ENCODE assay signal across 17 mouse cellular contexts in the genomic region with DNA sequence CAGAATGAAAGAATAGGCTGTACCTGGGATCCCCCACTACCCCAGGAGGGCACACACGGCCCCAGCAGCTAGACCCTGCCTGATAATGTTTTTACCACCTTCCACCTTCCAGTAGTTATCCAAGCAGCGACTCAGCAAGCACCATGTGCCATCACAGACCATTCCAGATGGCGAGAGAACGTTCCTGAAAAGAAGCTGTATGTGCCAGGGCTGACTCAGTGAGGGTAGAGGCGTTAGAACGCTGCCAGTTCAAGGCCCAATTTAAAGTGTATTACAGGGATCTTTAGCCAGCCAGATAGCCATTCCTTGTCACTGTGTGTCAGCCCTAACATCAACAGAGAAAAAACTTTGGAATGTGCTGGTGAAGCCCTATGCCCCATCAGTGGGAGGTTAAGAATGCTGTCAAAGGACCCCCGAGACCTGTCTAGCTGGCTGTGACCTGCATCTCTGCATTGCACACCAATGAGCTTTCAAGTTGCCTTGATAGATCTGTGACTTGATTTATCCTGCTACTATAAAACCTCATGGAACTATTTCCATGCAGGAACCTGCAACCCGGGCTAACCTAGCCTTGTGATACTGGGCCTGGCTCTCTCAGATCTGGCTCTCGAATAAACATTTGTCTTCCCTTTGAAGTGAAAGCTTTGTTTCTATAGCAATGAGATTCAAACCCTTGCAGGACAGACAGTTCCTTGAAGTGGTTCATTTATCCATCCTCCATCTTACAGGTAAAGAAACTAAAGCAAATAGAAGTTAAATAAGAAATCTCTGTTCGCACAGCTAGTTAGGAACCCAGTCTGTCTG. TPM values are rescaled to one million over a fixed set of nuclear protein-coding genes. Genes with fewer than 3 reads are reported as not detected.
DNase-seq lines count a peak whose midpoint lies in the region; ATAC-seq lines count a peak whose summit lies in the region.
"Had no signal": no experiment of that assay in that cellular context is flagged by ENCODE, and none has a peak within 500 bp of the region (broad histone marks: within the 10 kb centered on the region; RNA-seq: fewer than 3 reads in every experiment).

No protein-coding gene starts in this region.

- H3K4me1 ChIP-seq in heart, embryonic 13.5 days = peaks cover 29% of the 10 kb centered on the region
- H3K4me1 ChIP-seq in lung, embryonic 16.5 days (replicated peaks; ENCODE audit: control insufficient read depth, insufficient read depth, low read length) = peaks cover 36% of the 10 kb centered on the region
- peaks cover 26% of the 10 kb centered on the region for H3K4me1 ChIP-seq in embryonic facial prominence, embryonic 15.5 days
- peaks cover 23% of the 10 kb centered on the region for H3K4me1 ChIP-seq in stomach, embryonic 16.5 days (ENCODE audit: control insufficient read depth, insufficient read depth, low read length)
- peaks cover 42% of the 10 kb centered on the region for H3K4me1 ChIP-seq in kidney, embryonic 15.5 days
- H3K4me1 ChIP-seq: liver, embryonic 15.5 days; midbrain, embryonic 12.5 days had no signal

- H3K9me3 ChIP-seq in heart, embryonic 13.5 days = no peaks in the 10 kb centered on the region
- H3K9me3 ChIP-seq in lung, embryonic 16.5 days (ENCODE audit: control insufficient read depth, low read length) = no peaks in the 10 kb centered on the region
- no peaks in the 10 kb centered on the region for H3K9me3 ChIP-seq in embryonic facial prominence, embryonic 15.5 days (replicated peaks)
- no peaks in the 10 kb centered on the region for H3K9me3 ChIP-seq in stomach, embryonic 16.5 days (replicated peaks; ENCODE audit: control insufficient read depth, low read length)
- H3K9me3 ChIP-seq in kidney, embryonic 15.5 days (replicated peaks) = no peaks in the 10 kb centered on the region
- H3K9me3 ChIP-seq: liver, embryonic 15.5 days; midbrain, embryonic 12.5 days had no signal

- WGBS in heart, embryonic 13.5 days = 61% methylated on average over 10 of the region's 10 CpGs
- WGBS in lung, embryonic 16.5 days = 31% methylated on average over 10 of the region's 10 CpGs
- 65% methylated on average over 10 of the region's 10 CpGs for WGBS in embryonic facial prominence, embryonic 15.5 days
- 47% methylated on average over 10 of the region's 10 CpGs for WGBS in stomach, embryonic 16.5 days
- 62% methylated on average over 10 of the region's 10 CpGs for WGBS in kidney, embryonic 15.5 days

- no peak overlapping the region for H3K4me3 ChIP-seq in heart, embryonic 13.5 days
- no peak overlapping the region for H3K4me3 ChIP-seq in lung, embryonic 16.5 days (ENCODE audit: low read length)
- no peak overlapping the region for H3K4me3 ChIP-seq in embryonic facial prominence, embryonic 15.5 days (replicated peaks)
- H3K4me3 ChIP-seq in stomach, embryonic 16.5 days (replicated peaks; ENCODE audit: low read length) = no peak overlapping the region
- no peak overlapping the region for H3K4me3 ChIP-seq in kidney, embryonic 15.5 days (replicated peaks)
- H3K4me3 ChIP-seq: liver, embryonic 15.5 days; midbrain, embryonic 12.5 days had no signal

- no peak for DNase-seq in heart, postnatal 14 days
- DNase-seq in lung, postnatal 10 days = no peak
- no peak for DNase-seq in urinary bladder, adult 18-20 months (ENCODE audit: low spot score in 2 of 2)
- DNase-seq: heart, adult 18-20 months; kidney, adult 9 months had no signal

- intact Hi-C loops in heart, postnatal 14 days (cut with DNase I) = no loop called here

- no peak overlapping the region for H3K27ac ChIP-seq in heart, embryonic 13.5 days (replicated peaks)
- peak overlapping the region; percentile 78 for H3K27ac ChIP-seq in lung, embryonic 16.5 days (ENCODE audit: low read length)
- peak overlapping the region; percentile 58; the same call in 1 of the 2 replicates for H3K27ac ChIP-seq in embryonic facial prominence, embryonic 15.5 days (replicated peaks)
- H3K27ac ChIP-seq in stomach, embryonic 16.5 days (ENCODE audit: low read length) = peak overlapping the region; percentile 71
- H3K27ac ChIP-seq in kidney, embryonic 15.5 days = no peak overlapping the region
- H3K27ac ChIP-seq: liver, embryonic 15.5 days had no signal

- no peak for ATAC-seq in heart, embryonic 13.5 days (ENCODE audit: extremely low read depth, insufficient number of reproducible peaks, low FRiP score, low TSS enrichment)
- no peak for ATAC-seq in lung, embryonic 16.5 days (ENCODE audit: low read depth)
- ATAC-seq in embryonic facial prominence, embryonic 15.5 days (ENCODE audit: insufficient number of reproducible peaks, low FRiP score, low TSS enrichment, low read depth) = no peak
- peak; percentile 46; the same call in 1 of the 2 replicates for ATAC-seq in stomach, embryonic 16.5 days (ENCODE audit: insufficient read depth, low FRiP score)
- ATAC-seq in kidney, embryonic 15.5 days (replicated peaks; ENCODE audit: low FRiP score) = no peak

- peak overlapping the region; percentile 31; the same call in 1 of the 2 replicates for H3K4me2 ChIP-seq in heart, embryonic 13.5 days
- H3K4me2 ChIP-seq in lung, embryonic 16.5 days (ENCODE audit: low read depth, low read length) = no peak overlapping the region
- no peak overlapping the region for H3K4me2 ChIP-seq in embryonic facial prominence, embryonic 15.5 days (replicated peaks)
- H3K4me2 ChIP-seq in stomach, embryonic 16.5 days (ENCODE audit: low read depth, low read length) = 0 out of 2 replicates have a peak overlapping the region, but pooled peaks have one; percentile 36
- no peak overlapping the region for H3K4me2 ChIP-seq in kidney, embryonic 15.5 days
- H3K4me2 ChIP-seq: midbrain, embryonic 12.5 days had no signal

- H3K27me3 ChIP-seq in heart, embryonic 13.5 days (replicated peaks) = no peaks in the 10 kb centered on the region
- H3K27me3 ChIP-seq in lung, embryonic 16.5 days (ENCODE audit: control insufficient read depth, insufficient read depth, low read depth, low read length) = no peaks in the 10 kb centered on the region
- H3K27me3 ChIP-seq in embryonic facial prominence, embryonic 15.5 days = no peaks in the 10 kb centered on the region
- H3K27me3 ChIP-seq in stomach, embryonic 16.5 days (ENCODE audit: control insufficient read depth, insufficient read depth, low read length) = no peaks in the 10 kb centered on the region
- H3K27me3 ChIP-seq in kidney, embryonic 15.5 days = no peaks in the 10 kb centered on the region
- H3K27me3 ChIP-seq: liver, embryonic 15.5 days; midbrain, embryonic 12.5 days had no signal

- H3K9ac ChIP-seq in heart, embryonic 13.5 days = no peak overlapping the region
- H3K9ac ChIP-seq in lung, embryonic 16.5 days (ENCODE audit: low read length) = no peak overlapping the region
- H3K9ac ChIP-seq in embryonic facial prominence, embryonic 15.5 days = no peak overlapping the region
- no peak overlapping the region for H3K9ac ChIP-seq in stomach, embryonic 16.5 days (ENCODE audit: low read length)
- no peak overlapping the region for H3K9ac ChIP-seq in kidney, embryonic 15.5 days
- H3K9ac ChIP-seq: liver, embryonic 15.5 days; midbrain, embryonic 12.5 days had no signal

- no peaks in the 10 kb centered on the region for H3K36me3 ChIP-seq in heart, embryonic 13.5 days
- no peaks in the 10 kb centered on the region for H3K36me3 ChIP-seq in lung, embryonic 16.5 days (ENCODE audit: control insufficient read depth, insufficient read depth, low read length)
- H3K36me3 ChIP-seq in embryonic facial prominence, embryonic 15.5 days = no peaks in the 10 kb centered on the region
- H3K36me3 ChIP-seq in stomach, embryonic 16.5 days (ENCODE audit: control insufficient read depth, insufficient read depth, low read length) = no peaks in the 10 kb centered on the region
- H3K36me3 ChIP-seq in kidney, embryonic 15.5 days = no peaks in the 10 kb centered on the region
- H3K36me3 ChIP-seq: liver, embryonic 15.5 days; midbrain, embryonic 12.5 days had no signal

RNA-seq across cellular contexts. Expression of gene Adh6a, which starts 7.4 kb away (rescaled TPM):
- polyA plus RNA-seq in heart, embryonic 13.5 days (2015; fragmentation: Nextera tagmentation; extraction: Ambion mirVana) = 0.08 TPM in 1 of 2 replicates, not detected in the other
- not detected for total RNA-seq in heart, postnatal 14 days (2021)
- 0.19 TPM in 1 of 2 replicates, not detected in the other for polyA plus RNA-seq in lung, embryonic 16.5 days (2015; fragmentation: Nextera tagmentation; extraction: Ambion mirVana)
- polyA plus RNA-seq in embryonic facial prominence, embryonic 15.5 days (2015; fragmentation: Nextera tagmentation; extraction: Ambion mirVana) = 0.40 TPM in 1 of 2 replicates, not detected in the other
- polyA plus RNA-seq in stomach, embryonic 16.5 days (2015; fragmentation: Nextera tagmentation; extraction: Ambion mirVana) = 0.16 and 0.32 TPM in 2 replicates
- polyA plus RNA-seq in kidney, embryonic 15.5 days (2015; fragmentation: Nextera tagmentation; extraction: Ambion mirVana) = 0.28 TPM in 1 of 2 replicates, not detected in the other
- total RNA-seq: adrenal gland, adult 18-20 months; common myeloid progenitor, adult 5-6 weeks; heart, adult 18-20 months; hematopoietic stem cell, adult 5-6 weeks; left cerebral cortex, postnatal 14 days had no signal
- polyA plus RNA-seq: liver, embryonic 15.5 days; midbrain, embryonic 12.5 days; neural tube, embryonic 14.5 days had no signal

RNA-seq across cellular contexts. Expression of gene Adh6b, which starts 35.9 kb away (rescaled TPM):
- 3.3 and 3.6 TPM in 2 replicates for polyA plus RNA-seq in heart, embryonic 13.5 days (2015; fragmentation: Nextera tagmentation; extraction: Ambion mirVana)
- total RNA-seq in heart, postnatal 14 days (2021) = 1 to 10 TPM; 1.2 to 1.8 TPM
- polyA plus RNA-seq in lung, embryonic 16.5 days (2015; fragmentation: Nextera tagmentation; extraction: Ambion mirVana) = 0.14 and 0.31 TPM in 2 replicates
- 1.2 and 1.3 TPM in 2 replicates for polyA plus RNA-seq in embryonic facial prominence, embryonic 15.5 days (2015; fragmentation: Nextera tagmentation; extraction: Ambion mirVana)
- 0.13 and 0.39 TPM in 2 replicates for polyA plus RNA-seq in stomach, embryonic 16.5 days (2015; fragmentation: Nextera tagmentation; extraction: Ambion mirVana)
- 0.33 and 0.43 TPM in 2 replicates for polyA plus RNA-seq in kidney, embryonic 15.5 days (2015; fragmentation: Nextera tagmentation; extraction: Ambion mirVana)
- total RNA-seq: common myeloid progenitor, adult 5-6 weeks; hematopoietic stem cell, adult 5-6 weeks had no signal
- polyA plus RNA-seq: neural tube, embryonic 14.5 days had no signal

RNA-seq across cellular contexts. Expression of gene Adh1, which starts 44.9 kb away (rescaled TPM):
- polyA plus RNA-seq in heart, embryonic 13.5 days (2015; fragmentation: Nextera tagmentation; extraction: Ambion mirVana) = 13.5 and 13.6 TPM in 2 replicates
- total RNA-seq in heart, postnatal 14 days (2021) = 10 to 100 TPM; 43.1 to 64.6 TPM
- 1,307 and 1,323 TPM in 2 replicates for polyA plus RNA-seq in lung, embryonic 16.5 days (2015; fragmentation: Nextera tagmentation; extraction: Ambion mirVana)
- 30.5 and 31.6 TPM in 2 replicates for polyA plus RNA-seq in embryonic facial prominence, embryonic 15.5 days (2015; fragmentation: Nextera tagmentation; extraction: Ambion mirVana)
- polyA plus RNA-seq in stomach, embryonic 16.5 days (2015; fragmentation: Nextera tagmentation; extraction: Ambion mirVana) = 63.3 and 92.5 TPM in 2 replicates
- 43.5 and 86.9 TPM in 2 replicates for polyA plus RNA-seq in kidney, embryonic 15.5 days (2015; fragmentation: Nextera tagmentation; extraction: Ambion mirVana)
- total RNA-seq: common myeloid progenitor, adult 5-6 weeks; hematopoietic stem cell, adult 5-6 weeks had no signal

Comparison
In these comparisons a context has a peak if more than half of its experiments do, and no peak if none do; other contexts are left out.
1. H3K27ac ChIP-seq: peak in lung, embryonic 16.5 days (single experiment), embryonic facial prominence, embryonic 15.5 days (single experiment) and stomach, embryonic 16.5 days (single experiment); none in heart, embryonic 13.5 days (single experiment) and kidney, embryonic 15.5 days (single experiment).
2. H3K4me2 ChIP-seq: peak in heart, embryonic 13.5 days (single experiment) and stomach, embryonic 16.5 days (single experiment); none in lung, embryonic 16.5 days (single experiment), embryonic facial prominence, embryonic 15.5 days (single experiment) and kidney, embryonic 15.5 days (single experiment).
3. RNA of gene Adh1, which starts 44.9 kb away (polyA plus RNA-seq): 1,307 to 1,323 TPM in lung, embryonic 16.5 days; 63.3 to 92.5 TPM in stomach, embryonic 16.5 days, 43.5 to 86.9 TPM in kidney, embryonic 15.5 days, 30.5 to 31.6 TPM in embryonic facial prominence, embryonic 15.5 days and 13.5 to 13.6 TPM in heart, embryonic 13.5 days; every median in the first group is over 10 times any median in the second.